Mouse (Mus musculus) spleen, adult 2 months (tissue): Measurements from ENCODE around the gene 1700125H20Rik.

Experiments used
- CTCF ChIP-seq: fragments of 200-500 bp; IDR thresholded peaks from 2 replicates; pipeline ENCODE4 v1.5.1; 2011; ENCODE audit warnings: mild to moderate bottlenecking, inconsistent platforms; ENCODE audit not compliant: insufficient read depth, insufficient read length, insufficient replicate concordance; ENCODE audit errors: extremely low read depth
- POLR2A ChIP-seq: fragments of 200-500 bp; IDR thresholded peaks from 2 replicates; pipeline ENCODE4 v1.6.1; 2011; ENCODE audit warnings: low read depth, low read length, inconsistent platforms

- TF ChIP-seq POLR2A, result no peak
- no peak for TF ChIP-seq CTCF
Observed at GRCm38 (mm10) chr11:85177761-85178160, 7.6 kb downstream of the 1700125H20Rik start.
